Mouse (Mus musculus): ENCODE data around the gene Cbr1. TPM values are rescaled to one million over a fixed set of nuclear protein-coding genes. Genes with fewer than 3 reads are reported as not detected.
A peak's percentile ranks its signal among the peaks of the same experiment; 100 is the strongest.

The Cbr1 gene
- polyA plus RNA-seq, 1 experiment = 30.3 TPM

- H3K27me3 ChIP-seq (ENCODE audit: control insufficient read depth, insufficient read depth, low read length) = no peaks in the 10 kb centered on the region
- no peak overlapping the region for H3K27ac ChIP-seq (ENCODE audit: insufficient read depth, low read length)
- no peaks in the 10 kb centered on the region; the same call in 1 of the 2 replicates for H3K4me1 ChIP-seq (ENCODE audit: control insufficient read depth, insufficient read depth, insufficient read length)
- no peak overlapping the region for H3K4me3 ChIP-seq (ENCODE audit: extremely low read depth, insufficient read depth, insufficient read length)
- TF ChIP-seq POLR2A (IDR thresholded peaks at IDR 0.05; ENCODE audit: low read depth, low read length) (no peak), CTCF (IDR thresholded peaks at IDR 0.05; ENCODE audit: extremely low read depth, insufficient read depth, insufficient read length, insufficient replicate concordance) (peak; percentile 86; the same call in 1 of the 2 replicates)
- WGBS = 51% methylated on average over 14 of the region's 14 CpGs
- DNase-seq (ENCODE audit: low read depth in 1 of 2, low spot score in 2 of 2) = peak in 1 of 2 experiments; percentile 70
- H3K36me3 ChIP-seq (ENCODE audit: control insufficient read depth, insufficient read depth, low read length) = no peaks in the 10 kb centered on the region
Observed at GRCm38 (mm10) chr16:93576412-93577082, 29.1 kb upstream of the Cbr1 start.

GRCm38 (mm10) chr16:93578346-93579005, 27.2 kb upstream of the Cbr1 start:
- Histone ChIP-seq H3K27ac (ENCODE audit: insufficient read depth, low read length) (no peak overlapping the region), H3K27me3 (ENCODE audit: control insufficient read depth, insufficient read depth, low read length) (no peaks in the 10 kb centered on the region), H3K36me3 (ENCODE audit: control insufficient read depth, insufficient read depth, low read length) (no peaks in the 10 kb centered on the region), H3K4me3 (ENCODE audit: extremely low read depth, insufficient read depth, insufficient read length) (no peak overlapping the region), H3K4me1 (ENCODE audit: control insufficient read depth, insufficient read depth, insufficient read length) (no peaks in the 10 kb centered on the region; the same call in 1 of the 2 replicates)
- no peak for DNase-seq (ENCODE audit: low read depth in 1 of 2, low spot score in 2 of 2)
- TF ChIP-seq POLR2A (IDR thresholded peaks at IDR 0.05; ENCODE audit: low read depth, low read length) (no peak), CTCF (IDR thresholded peaks at IDR 0.05; ENCODE audit: extremely low read depth, insufficient read depth, insufficient read length, insufficient replicate concordance) (no peak)
- WGBS = 88% methylated on average over 8 of the region's 8 CpGs

GRCm38 (mm10) chr16:93581125-93581524, 24.5 kb upstream of the Cbr1 start:
- Histone ChIP-seq H3K36me3 (ENCODE audit: control insufficient read depth, insufficient read depth, low read length) (no peaks in the 10 kb centered on the region; the same call in 1 of the 2 replicates), H3K4me3 (ENCODE audit: extremely low read depth, insufficient read depth, insufficient read length) (no peak overlapping the region), H3K27ac (ENCODE audit: insufficient read depth, low read length) (no peak overlapping the region), H3K4me1 (ENCODE audit: control insufficient read depth, insufficient read depth, insufficient read length) (peaks cover 5% of the 10 kb centered on the region; the same call in 1 of the 2 replicates), H3K27me3 (ENCODE audit: control insufficient read depth, insufficient read depth, low read length) (no peaks in the 10 kb centered on the region)
- TF ChIP-seq CTCF (IDR thresholded peaks at IDR 0.05; ENCODE audit: extremely low read depth, insufficient read depth, insufficient read length, insufficient replicate concordance) (no peak), POLR2A (IDR thresholded peaks at IDR 0.05; ENCODE audit: low read depth, low read length) (no peak)
- WGBS = 54% methylated on average over 6 of the region's 6 CpGs
- no peak for DNase-seq (ENCODE audit: low read depth in 1 of 2, low spot score in 2 of 2)

GRCm38 (mm10) chr16:93584976-93585702, 20.5 kb upstream of the Cbr1 start:
- peaks cover 5% of the 10 kb centered on the region; the same call in 1 of the 2 replicates for H3K4me1 ChIP-seq (ENCODE audit: control insufficient read depth, insufficient read depth, insufficient read length)
- TF ChIP-seq CTCF (IDR thresholded peaks at IDR 0.05; ENCODE audit: extremely low read depth, insufficient read depth, insufficient read length, insufficient replicate concordance) (no peak), POLR2A (IDR thresholded peaks at IDR 0.05; ENCODE audit: low read depth, low read length) (no peak)
- peak overlapping the region; percentile 62 for H3K27ac ChIP-seq (ENCODE audit: insufficient read depth, low read length)
- no peak for DNase-seq (ENCODE audit: low read depth in 1 of 2, low spot score in 2 of 2)
- no peaks in the 10 kb centered on the region for H3K27me3 ChIP-seq (ENCODE audit: control insufficient read depth, insufficient read depth, low read length)
- peak overlapping the region; percentile 5; the same call in 1 of the 2 replicates for H3K4me3 ChIP-seq (ENCODE audit: extremely low read depth, insufficient read depth, insufficient read length)
- peaks cover 5% of the 10 kb centered on the region; the same call in 1 of the 2 replicates for H3K36me3 ChIP-seq (ENCODE audit: control insufficient read depth, insufficient read depth, low read length)
- WGBS = 64% methylated on average over 24 of the region's 24 CpGs

GRCm38 (mm10) chr16:93585703-93586205, 19.9 kb upstream of the Cbr1 start:
- peaks cover 5% of the 10 kb centered on the region; the same call in 1 of the 2 replicates for H3K4me1 ChIP-seq (ENCODE audit: control insufficient read depth, insufficient read depth, insufficient read length)
- 10% methylated on average over 9 of the region's 9 CpGs for WGBS
- H3K4me3 ChIP-seq (ENCODE audit: extremely low read depth, insufficient read depth, insufficient read length) = peak overlapping the region; percentile 38; the same call in 1 of the 2 replicates
- H3K27ac ChIP-seq (ENCODE audit: insufficient read depth, low read length) = peak overlapping the region; percentile 62
- TF ChIP-seq CTCF (IDR thresholded peaks at IDR 0.05; ENCODE audit: extremely low read depth, insufficient read depth, insufficient read length, insufficient replicate concordance) = no peak
- no peak for TF ChIP-seq POLR2A (IDR thresholded peaks at IDR 0.05; ENCODE audit: low read depth, low read length)
- H3K36me3 ChIP-seq (ENCODE audit: control insufficient read depth, insufficient read depth, low read length) = peaks cover 11% of the 10 kb centered on the region
- peak in 1 of 2 experiments; percentile 11 for DNase-seq (ENCODE audit: low read depth in 1 of 2, low spot score in 2 of 2)
- no peaks in the 10 kb centered on the region for H3K27me3 ChIP-seq (ENCODE audit: control insufficient read depth, insufficient read depth, low read length)

- no peak for DNase-seq (ENCODE audit: low read depth in 1 of 2, low spot score in 2 of 2)
- peak overlapping the region; percentile 62 for H3K27ac ChIP-seq (ENCODE audit: insufficient read depth, low read length)
Observed at GRCm38 (mm10) chr16:93586382-93586781, 19.3 kb upstream of the Cbr1 start.

More at GRCm38 (mm10) chr16:93586382-93586781, 19.3 kb upstream of the Cbr1 start:
- TF ChIP-seq POLR2A (IDR thresholded peaks at IDR 0.05; ENCODE audit: low read depth, low read length) = no peak
- H3K36me3 ChIP-seq (ENCODE audit: control insufficient read depth, insufficient read depth, low read length) = peaks cover 14% of the 10 kb centered on the region
- H3K4me1 ChIP-seq (ENCODE audit: control insufficient read depth, insufficient read depth, insufficient read length) = peaks cover 5% of the 10 kb centered on the region; the same call in 1 of the 2 replicates
- no peaks in the 10 kb centered on the region for H3K27me3 ChIP-seq (ENCODE audit: control insufficient read depth, insufficient read depth, low read length)
- peak overlapping the region; percentile 38; the same call in 1 of the 2 replicates for H3K4me3 ChIP-seq (ENCODE audit: extremely low read depth, insufficient read depth, insufficient read length)
- WGBS = 26% methylated on average over 8 of the region's 8 CpGs

Measured in spleen, adult 2 months (tissue).